Mouse (Mus musculus): ENCODE data around the gene Sh3d21.

DNA sequence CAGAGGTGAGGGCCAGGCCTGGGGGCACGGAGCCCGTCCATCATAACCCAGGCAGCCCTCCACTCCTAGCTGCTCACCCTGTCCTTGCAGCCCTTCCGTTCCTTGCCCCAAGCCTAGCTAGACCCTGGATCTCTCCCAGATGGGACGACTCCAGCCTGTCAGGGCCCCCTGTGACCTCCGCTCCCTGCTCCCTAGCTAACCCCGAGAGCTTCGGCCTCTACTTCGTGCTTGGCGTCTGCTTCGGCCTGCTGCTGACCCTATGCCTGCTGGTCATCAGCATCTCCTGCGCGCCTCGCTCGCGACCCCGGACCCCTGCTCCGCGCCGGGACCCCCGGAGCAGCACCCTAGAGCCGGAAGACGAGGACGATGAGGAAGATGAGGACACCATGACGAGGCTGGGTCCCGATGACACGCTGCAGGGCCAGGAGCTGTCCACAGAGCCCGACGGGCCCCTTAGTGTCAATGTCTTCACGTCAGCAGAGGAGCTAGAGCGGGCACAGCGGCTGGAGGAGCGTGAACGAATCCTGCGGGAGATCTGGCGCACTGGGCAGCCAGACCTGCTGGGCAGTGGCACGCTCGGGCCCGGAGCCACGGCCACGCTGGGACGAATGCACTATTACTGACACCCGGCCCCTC, 14.1 kb downstream of the Sh3d21 start:
- no peak for TF ChIP-seq RAD21 (IDR thresholded peaks at IDR 0.05; ENCODE audit: low read depth, low read length)
- TF ChIP-seq RCOR1 (IDR thresholded peaks at IDR 0.05; ENCODE audit: low read depth, low read length), result no peak
- TF ChIP-seq POLR2A (IDR thresholded peaks at IDR 0.05; ENCODE audit: control insufficient read depth in 1 of 2, insufficient read depth in 1 of 2, low read depth in 1 of 2, low read length in 2 of 2, poor library complexity in 1 of 2), result no peak
- no peak for TF ChIP-seq CTCF (IDR thresholded peaks at IDR 0.05 in 2 of 3, conservative IDR thresholded peaks at IDR 0.05 in 1 of 3; ENCODE audit: control insufficient read depth in 1 of 3, insufficient read depth in 1 of 3, low read depth in 2 of 3, low read length in 3 of 3, poor library complexity in 1 of 3, severe bottlenecking in 1 of 3)
- TF ChIP-seq MAX (IDR thresholded peaks at IDR 0.05; ENCODE audit: low read length), result no peak
- no peak for TF ChIP-seq ZKSCAN1 (IDR thresholded peaks at IDR 0.05; ENCODE audit: low read depth, low read length)
- TF ChIP-seq UBTF (IDR thresholded peaks at IDR 0.05; ENCODE audit: borderline replicate concordance, insufficient read depth, low read depth, low read length), result no peak
- TF ChIP-seq TCF12 (IDR thresholded peaks at IDR 0.05; ENCODE audit: low read depth, low read length), result no peak
